Mouse (Mus musculus) liver, embryonic 16.5 days (tissue): ENCODE measurements around the gene Tie1. TPM values are rescaled to one million over a fixed set of nuclear protein-coding genes. Genes with fewer than 3 reads are reported as not detected.
"Not testable (repeated sequence)": the region's sequence is repeated elsewhere in the genome, so short reads cannot be mapped to it uniquely, and the experiment has no call there.

ENCODE experiments used
- ATAC-seq: fragments of 200-750 bp; cut with Nextera tagmentation; 2 replicates; pipeline ENCODE4 v1.8.0; 2017; ENCODE audit warnings: low read depth, mild to moderate bottlenecking, moderate number of reproducible peaks, moderate library complexity
- H3K27ac ChIP-seq: fragments of 300-500 bp; sonication (generic); 2 replicates; pipeline ENCODE4 v1.5.1; 2014; ENCODE audit warnings: mild to moderate bottlenecking, low read length
- H3K27me3 ChIP-seq: fragments of 300-500 bp; sonication (generic); 2 replicates; pipeline ENCODE4 v1.6.1; 2014; ENCODE audit warnings: low read depth, low read length, mixed read lengths; ENCODE audit not compliant: control insufficient read depth, insufficient read depth
- H3K36me3 ChIP-seq: fragments of 300-500 bp; sonication (generic); 2 replicates; pipeline ENCODE4 v1.6.1; 2014; ENCODE audit warnings: mild to moderate bottlenecking; ENCODE audit not compliant: control insufficient read depth, insufficient read depth
- H3K4me1 ChIP-seq: fragments of 300-500 bp; sonication (generic); 2 replicates; pipeline ENCODE4 v1.6.1; 2014; ENCODE audit warnings: low read depth, low read length, mixed read lengths; ENCODE audit not compliant: control insufficient read depth
- H3K4me2 ChIP-seq: fragments of 300-500 bp; sonication (generic); 2 replicates; pipeline ENCODE4 v1.6.1; 2014; ENCODE audit warnings: low read depth, low read length, mixed read lengths
- H3K4me3 ChIP-seq: fragments of 300-500 bp; sonication (generic); 2 replicates; pipeline ENCODE4 v1.5.1; 2014; ENCODE audit warnings: low read depth, mild to moderate bottlenecking, low read length
- H3K9ac ChIP-seq: fragments of 300-500 bp; sonication (generic); 2 replicates; pipeline ENCODE4 v1.6.1; 2014; ENCODE audit warnings: low read depth, low read length
- H3K9me3 ChIP-seq: fragments of 300-500 bp; sonication (generic); replicated peaks from 2 replicates; pipeline ENCODE4 v1.6.1; 2016; ENCODE audit warnings: low read length; ENCODE audit not compliant: control insufficient read depth
- WGBS: fragments of 180-500 bp; shearing (Covaris S2); extraction: QIAGEN DNeasy Blood & Tissue Kit; methylation state at CpG from one replicate; pipeline ENCODE4 v1.1.7; 2014; ENCODE audit not compliant: insufficient replicate concordance; 5-methylcytosine and 5-hydroxymethylcytosine counted together
- polyA plus RNA-seq: library from polyadenylated mRNA; unstranded; fragments of >200 nt; fragmentation: Nextera tagmentation; extraction: Ambion mirVana; gene quantifications from 2 replicates; pipeline ENCODE4 v1.2.1, GENCODE M21; 2015

Tie1 gene
- polyA plus RNA-seq, 1 experiment from 2014 or later, result 7.9 TPM

DNA sequence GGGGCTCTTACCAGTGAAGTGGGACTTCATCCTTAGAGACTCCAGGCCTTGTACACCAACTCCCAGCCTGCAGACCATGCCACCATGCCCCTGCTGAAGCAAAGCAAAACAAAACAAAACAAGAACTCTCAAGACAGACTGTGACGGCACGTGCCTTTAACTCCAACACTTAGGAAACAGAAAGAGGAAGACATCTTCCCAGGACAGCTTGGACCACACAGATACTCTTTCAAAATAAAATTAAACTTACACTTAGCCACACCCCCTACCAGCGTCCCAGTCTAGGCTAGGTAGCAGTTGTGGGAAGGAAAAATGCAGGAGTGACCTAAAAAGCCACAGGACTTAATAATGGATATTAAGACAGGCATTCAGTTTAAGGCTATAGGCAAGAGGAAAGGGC lies 35.9 kb upstream of the Tie1 start:
- no peak for ATAC-seq

DNA sequence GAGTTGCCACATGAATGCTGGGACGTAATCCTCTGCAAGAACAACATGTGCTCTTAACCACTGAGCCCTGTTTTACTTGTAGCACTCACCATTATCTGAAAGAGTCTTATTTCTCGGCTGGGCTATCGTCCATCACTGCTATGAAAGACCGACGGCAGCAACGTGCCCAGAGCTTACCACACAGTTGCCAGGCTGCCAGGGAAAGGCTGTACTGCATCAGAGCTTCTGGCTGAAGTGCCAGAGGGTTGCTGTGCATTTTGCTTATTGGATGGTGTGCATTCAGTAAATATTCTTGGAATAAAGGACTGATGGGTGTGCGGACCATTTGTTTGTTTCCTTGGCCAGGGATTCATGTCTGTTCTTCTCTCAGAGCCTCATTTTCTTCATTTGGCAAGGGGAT lies 34.1 kb upstream of the Tie1 start:
- no peak overlapping the region for H3K9ac ChIP-seq
- no peak overlapping the region for H3K4me3 ChIP-seq
- no peaks in the 10 kb centered on the region for H3K27me3 ChIP-seq
- H3K27ac ChIP-seq, result no peak overlapping the region
- H3K36me3 ChIP-seq, result no peaks in the 10 kb centered on the region
- peaks cover 2% of the 10 kb centered on the region; the same call in 1 of the 2 replicates for H3K4me1 ChIP-seq
- 73% methylated on average over 7 of the region's 7 CpGs for WGBS
- no peaks in the 10 kb centered on the region for H3K9me3 ChIP-seq
- no peak for ATAC-seq
- H3K4me2 ChIP-seq, result no peak overlapping the region

More for the DNA sequence above, 35.9 kb upstream of the Tie1 start:
- Histone ChIP-seq H3K27me3 (no peaks in the 10 kb centered on the region), H3K36me3 (no peaks in the 10 kb centered on the region), H3K9me3 (no peaks in the 10 kb centered on the region), H3K9ac (no peak overlapping the region), H3K27ac (no peak overlapping the region), H3K4me2 (no peak overlapping the region), H3K4me3 (no peak overlapping the region), H3K4me1 (peaks cover 2% of the 10 kb centered on the region; the same call in 1 of the 2 replicates)
- WGBS, result 43% methylated on average over 3 of the region's 3 CpGs

GRCm38 (mm10) chr4:118522248-118522647 lies 32.4 kb upstream of the Tie1 start:
- no peak for ATAC-seq
- 66% methylated on average over 7 of the region's 7 CpGs for WGBS
- Histone ChIP-seq H3K9me3 (no peaks in the 10 kb centered on the region), H3K27me3 (no peaks in the 10 kb centered on the region; the same call in 1 of the 2 replicates), H3K4me1 (peaks cover 3% of the 10 kb centered on the region), H3K4me2 (no peak overlapping the region), H3K4me3 (no peak overlapping the region), H3K27ac (no peak overlapping the region), H3K9ac (no peak overlapping the region), H3K36me3 (no peaks in the 10 kb centered on the region)

DNA sequence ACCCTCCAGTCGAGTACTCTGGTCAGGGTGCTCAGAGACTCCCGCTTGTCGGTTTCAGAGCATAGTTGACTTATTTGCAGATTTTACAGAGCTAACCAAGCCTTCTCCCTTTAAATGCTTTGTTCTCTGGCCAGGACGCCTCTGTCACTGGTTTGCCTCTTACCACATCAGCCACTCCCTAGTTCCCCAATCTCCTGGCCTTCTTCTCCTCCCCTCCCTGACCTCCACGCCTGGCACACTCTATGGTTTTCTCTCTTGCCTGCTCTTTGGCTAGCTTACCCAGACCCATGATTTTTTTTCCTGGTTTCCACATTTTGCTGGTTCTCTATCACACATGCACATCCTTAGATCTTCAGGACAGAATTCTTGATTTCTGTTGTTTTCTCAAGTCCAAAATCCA lies 28.3 kb upstream of the Tie1 start:
- no peaks in the 10 kb centered on the region for H3K36me3 ChIP-seq
- H3K9me3 ChIP-seq, result no peaks in the 10 kb centered on the region
- no peak for ATAC-seq
- H3K27me3 ChIP-seq, result no peaks in the 10 kb centered on the region; the same call in 1 of the 2 replicates
- H3K9ac ChIP-seq, result no peak overlapping the region
- H3K4me3 ChIP-seq, result no peak overlapping the region
- no peak overlapping the region for H3K27ac ChIP-seq
- H3K4me1 ChIP-seq, result peaks cover 4% of the 10 kb centered on the region
- WGBS, result 37% methylated on average over 5 of the region's 5 CpGs
- H3K4me2 ChIP-seq, result no peak overlapping the region

DNA sequence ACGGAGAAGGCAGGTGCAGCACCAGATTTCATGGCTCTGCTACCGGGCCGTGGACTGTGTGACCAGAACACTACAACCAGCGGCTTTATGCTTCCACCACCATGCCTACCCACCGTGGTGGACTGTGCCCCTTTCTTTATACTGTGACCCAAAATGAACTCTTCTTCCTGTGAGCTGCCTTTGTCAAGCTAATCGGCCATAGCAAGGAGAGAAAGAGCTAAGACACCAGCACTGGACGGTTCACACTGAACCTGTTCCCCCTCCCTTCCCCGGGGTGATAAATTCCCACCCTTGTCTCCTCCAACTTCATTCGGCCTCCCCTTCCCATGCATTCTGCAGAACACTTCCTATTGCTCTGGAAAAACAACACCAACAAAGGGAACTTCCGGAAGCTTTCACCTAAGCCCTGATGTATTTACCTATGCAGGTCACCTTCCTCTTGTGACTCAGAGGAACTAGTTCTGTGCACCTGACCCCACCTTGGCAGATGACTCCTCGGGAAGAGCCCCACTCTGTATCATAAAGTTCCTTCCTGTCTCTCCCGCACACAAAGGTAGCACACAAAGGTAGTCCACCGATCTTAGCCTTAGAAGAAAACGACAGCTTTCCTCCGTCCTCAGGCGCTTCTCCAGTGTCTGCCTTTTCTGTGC lies 27.8 kb upstream of the Tie1 start:
- Histone ChIP-seq H3K9ac (no peak overlapping the region), H3K9me3 (no peaks in the 10 kb centered on the region), H3K36me3 (no peaks in the 10 kb centered on the region), H3K4me2 (no peak overlapping the region), H3K27me3 (no peaks in the 10 kb centered on the region; the same call in 1 of the 2 replicates), H3K27ac (no peak overlapping the region), H3K4me1 (peaks cover 4% of the 10 kb centered on the region), H3K4me3 (no peak overlapping the region)
- no peak for ATAC-seq
- WGBS, result 36% methylated on average over 16 of the region's 16 CpGs

GRCm38 (mm10) chr4:118516699-118517496 lies 27.0 kb upstream of the Tie1 start:
- H3K4me1 ChIP-seq, result peaks cover 4% of the 10 kb centered on the region
- H3K4me3 ChIP-seq, result no peak overlapping the region
- no peak for ATAC-seq
- no peak overlapping the region for H3K9ac ChIP-seq
- no peaks in the 10 kb centered on the region for H3K36me3 ChIP-seq
- no peak overlapping the region for H3K27ac ChIP-seq
- WGBS, result 13% methylated on average over 20 of the region's 20 CpGs
- H3K9me3 ChIP-seq, result no peaks in the 10 kb centered on the region
- H3K4me2 ChIP-seq, result peak overlapping the region; percentile 13; the same call in 1 of the 2 replicates
- no peaks in the 10 kb centered on the region; the same call in 1 of the 2 replicates for H3K27me3 ChIP-seq

GRCm38 (mm10) chr4:118509050-118509449 lies 19.2 kb upstream of the Tie1 start:
- 54% methylated on average over 6 of the region's 6 CpGs for WGBS
- no peak overlapping the region for H3K4me3 ChIP-seq
- no peak overlapping the region for H3K9ac ChIP-seq

GRCm38 (mm10) chr4:118507171-118507570 lies 17.3 kb upstream of the Tie1 start:
- ATAC-seq, H3K4me3 ChIP-seq, H3K27ac ChIP-seq, H3K9ac ChIP-seq, H3K27me3 ChIP-seq, H3K4me1 ChIP-seq, H3K36me3 ChIP-seq, H3K4me2 ChIP-seq, H3K9me3 ChIP-seq: not testable (repeated sequence)
- 44% methylated on average over 1 of the region's 1 CpGs for WGBS

More at GRCm38 (mm10) chr4:118509050-118509449, 19.2 kb upstream of the Tie1 start:
- Histone ChIP-seq H3K4me2 (no peak overlapping the region), H3K27ac (no peak overlapping the region), H3K36me3 (no peaks in the 10 kb centered on the region), H3K27me3 (no peaks in the 10 kb centered on the region), H3K4me1 (no peaks in the 10 kb centered on the region), H3K9me3 (no peaks in the 10 kb centered on the region)
- ATAC-seq, result no peak

- H3K4me3 ChIP-seq, result no peak overlapping the region
- H3K36me3 ChIP-seq, result no peaks in the 10 kb centered on the region
- H3K27me3 ChIP-seq, result no peaks in the 10 kb centered on the region
- no peaks in the 10 kb centered on the region for H3K4me1 ChIP-seq
- H3K27ac ChIP-seq, result no peak overlapping the region
- H3K4me2 ChIP-seq, result no peak overlapping the region
- no peaks in the 10 kb centered on the region for H3K9me3 ChIP-seq
- no peak overlapping the region for H3K9ac ChIP-seq
- WGBS, result 48% methylated on average over 3 of the region's 3 CpGs
- no peak for ATAC-seq
Measured at GRCm38 (mm10) chr4:118505551-118505950, 15.7 kb upstream of the Tie1 start.
